Mouse (Mus musculus): Measurements from ENCODE around the gene Prdx1. TPM values are rescaled to one million over a fixed set of nuclear protein-coding genes. Genes with fewer than 3 reads are reported as not detected.
"Not testable (repeated sequence)": the region's sequence is repeated elsewhere in the genome, so short reads cannot be mapped to it uniquely, and the experiment has no call there.

Gene Prdx1
- 173 to 407 TPM (median 323 TPM) in 3 replicates for total RNA-seq (2017)

GRCm38 (mm10) chr4:116685402-116686061 is at the start of gene Prdx1:
Gene Prdx1, plus strand, starts transcription at chr4:116685544.
- ATAC-seq (replicated peaks; ENCODE audit: insufficient number of reproducible peaks, low FRiP score, low TSS enrichment, poor library complexity, severe bottlenecking) = peak; percentile 93

- ATAC-seq (replicated peaks; ENCODE audit: insufficient number of reproducible peaks, low FRiP score, low TSS enrichment, poor library complexity, severe bottlenecking) = no peak
These were observed 46.5 kb upstream of the Prdx1 start for GRCm38 (mm10) chr4:116638821-116639220.

GRCm38 (mm10) chr4:116642071-116642470 is 43.3 kb upstream of the Prdx1 start:
- no peak for ATAC-seq (replicated peaks; ENCODE audit: insufficient number of reproducible peaks, low FRiP score, low TSS enrichment, poor library complexity, severe bottlenecking)

GRCm38 (mm10) chr4:116644326-116644725 is 41.0 kb upstream of the Prdx1 start:
- peak; percentile 71; the same call in 1 of the 2 replicates for ATAC-seq (replicated peaks; ENCODE audit: insufficient number of reproducible peaks, low FRiP score, low TSS enrichment, poor library complexity, severe bottlenecking)

- ATAC-seq (replicated peaks; ENCODE audit: insufficient number of reproducible peaks, low FRiP score, low TSS enrichment, poor library complexity, severe bottlenecking) = no peak
These were observed 39.7 kb upstream of the Prdx1 start for GRCm38 (mm10) chr4:116645624-116646023.

- no peak for ATAC-seq (replicated peaks; ENCODE audit: insufficient number of reproducible peaks, low FRiP score, low TSS enrichment, poor library complexity, severe bottlenecking)
These were observed 35.9 kb upstream of the Prdx1 start for GRCm38 (mm10) chr4:116649411-116649810.

- ATAC-seq (replicated peaks; ENCODE audit: insufficient number of reproducible peaks, low FRiP score, low TSS enrichment, poor library complexity, severe bottlenecking) = no peak
These were observed 35.0 kb upstream of the Prdx1 start for GRCm38 (mm10) chr4:116650365-116650764.

- ATAC-seq (replicated peaks; ENCODE audit: insufficient number of reproducible peaks, low FRiP score, low TSS enrichment, poor library complexity, severe bottlenecking) = peak; percentile 94
These were observed 34.2 kb upstream of the Prdx1 start, which contains the start of gene Akr1a1 for GRCm38 (mm10) chr4:116650924-116651796. Gene Akr1a1, minus strand, starts transcription at chr4:116651680.

GRCm38 (mm10) chr4:116651797-116652135 is 33.6 kb upstream of the Prdx1 start:
- no peak for ATAC-seq (replicated peaks; ENCODE audit: insufficient number of reproducible peaks, low FRiP score, low TSS enrichment, poor library complexity, severe bottlenecking)

GRCm38 (mm10) chr4:116653228-116653627 is 32.1 kb upstream of the Prdx1 start:
- ATAC-seq (replicated peaks; ENCODE audit: insufficient number of reproducible peaks, low FRiP score, low TSS enrichment, poor library complexity, severe bottlenecking) = no peak

GRCm38 (mm10) chr4:116655100-116655499 is 30.2 kb upstream of the Prdx1 start:
- ATAC-seq (replicated peaks; ENCODE audit: insufficient number of reproducible peaks, low FRiP score, low TSS enrichment, poor library complexity, severe bottlenecking) = no peak

- ATAC-seq (replicated peaks; ENCODE audit: insufficient number of reproducible peaks, low FRiP score, low TSS enrichment, poor library complexity, severe bottlenecking) = no peak
These were observed 29.7 kb upstream of the Prdx1 start for GRCm38 (mm10) chr4:116655658-116656057.

- no peak for ATAC-seq (replicated peaks; ENCODE audit: insufficient number of reproducible peaks, low FRiP score, low TSS enrichment, poor library complexity, severe bottlenecking)
These were observed 27.4 kb upstream of the Prdx1 start for GRCm38 (mm10) chr4:116657971-116658370.

- no peak for ATAC-seq (replicated peaks; ENCODE audit: insufficient number of reproducible peaks, low FRiP score, low TSS enrichment, poor library complexity, severe bottlenecking)
These were observed 25.9 kb upstream of the Prdx1 start for GRCm38 (mm10) chr4:116659474-116659873.

GRCm38 (mm10) chr4:116659916-116660315 is 25.4 kb upstream of the Prdx1 start:
- not testable (repeated sequence) for ATAC-seq (replicated peaks; ENCODE audit: insufficient number of reproducible peaks, low FRiP score, low TSS enrichment, poor library complexity, severe bottlenecking)

- ATAC-seq (replicated peaks; ENCODE audit: insufficient number of reproducible peaks, low FRiP score, low TSS enrichment, poor library complexity, severe bottlenecking) = no peak
These were observed 24.5 kb upstream of the Prdx1 start for GRCm38 (mm10) chr4:116660829-116661228.

GRCm38 (mm10) chr4:116661998-116662397 is 23.3 kb upstream of the Prdx1 start:
- ATAC-seq (replicated peaks; ENCODE audit: insufficient number of reproducible peaks, low FRiP score, low TSS enrichment, poor library complexity, severe bottlenecking) = no peak

GRCm38 (mm10) chr4:116666625-116667024 is 18.7 kb upstream of the Prdx1 start:
- no peak for ATAC-seq (replicated peaks; ENCODE audit: insufficient number of reproducible peaks, low FRiP score, low TSS enrichment, poor library complexity, severe bottlenecking)

- peak; percentile 77 for ATAC-seq (replicated peaks; ENCODE audit: insufficient number of reproducible peaks, low FRiP score, low TSS enrichment, poor library complexity, severe bottlenecking)
These were observed 17.2 kb upstream of the Prdx1 start for GRCm38 (mm10) chr4:116668145-116668544.

GRCm38 (mm10) chr4:116669291-116669690 is 16.1 kb upstream of the Prdx1 start:
- ATAC-seq (replicated peaks; ENCODE audit: insufficient number of reproducible peaks, low FRiP score, low TSS enrichment, poor library complexity, severe bottlenecking) = no peak
